Mouse (Mus musculus): ENCODE results near the gene Hesx1.

Hesx1 gene

GRCm38 (mm10) chr14:26994211-26994741, at the start of gene Hesx1:
TSS of gene Hesx1 (plus strand) at chr14:26994416.
- no peak for TF ChIP-seq GATA4 (IDR thresholded peaks at IDR 0.05; ENCODE audit: insufficient replicate concordance, low read length)

- no peak for TF ChIP-seq GATA4 (IDR thresholded peaks at IDR 0.05; ENCODE audit: insufficient replicate concordance, low read length)
Measured at GRCm38 (mm10) chr14:26960518-26960917, 33.7 kb upstream of the Hesx1 start.

- TF ChIP-seq GATA4 (IDR thresholded peaks at IDR 0.05; ENCODE audit: insufficient replicate concordance, low read length): no peak
Measured at GRCm38 (mm10) chr14:26969164-26969563, 25.1 kb upstream of the Hesx1 start.

GRCm38 (mm10) chr14:26969856-26970407, 24.3 kb upstream of the Hesx1 start:
- TF ChIP-seq GATA4 (IDR thresholded peaks at IDR 0.05; ENCODE audit: insufficient replicate concordance, low read length): no peak

- no peak for TF ChIP-seq GATA4 (IDR thresholded peaks at IDR 0.05; ENCODE audit: insufficient replicate concordance, low read length)
Measured at GRCm38 (mm10) chr14:26970439-26970932, 23.7 kb upstream of the Hesx1 start.

GRCm38 (mm10) chr14:26971106-26971789, 23.0 kb upstream of the Hesx1 start, which contains the start of gene Appl1:
TSS of gene Appl1 (minus strand) at chr14:26971232.
- TF ChIP-seq GATA4 (IDR thresholded peaks at IDR 0.05; ENCODE audit: insufficient replicate concordance, low read length): no peak

- no peak for TF ChIP-seq GATA4 (IDR thresholded peaks at IDR 0.05; ENCODE audit: insufficient replicate concordance, low read length)
Measured at GRCm38 (mm10) chr14:26973089-26973488, 21.1 kb upstream of the Hesx1 start.

- TF ChIP-seq GATA4 (IDR thresholded peaks at IDR 0.05; ENCODE audit: insufficient replicate concordance, low read length): no peak
Measured at GRCm38 (mm10) chr14:26975490-26975889, 18.7 kb upstream of the Hesx1 start.

- no peak for TF ChIP-seq GATA4 (IDR thresholded peaks at IDR 0.05; ENCODE audit: insufficient replicate concordance, low read length)
Measured at GRCm38 (mm10) chr14:26976212-26976611, 18.0 kb upstream of the Hesx1 start.

GRCm38 (mm10) chr14:26977500-26977899, 16.7 kb upstream of the Hesx1 start:
- TF ChIP-seq GATA4 (IDR thresholded peaks at IDR 0.05; ENCODE audit: insufficient replicate concordance, low read length): no peak

GRCm38 (mm10) chr14:26979808-26980207, 14.4 kb upstream of the Hesx1 start:
- no peak for TF ChIP-seq GATA4 (IDR thresholded peaks at IDR 0.05; ENCODE audit: insufficient replicate concordance, low read length)

GRCm38 (mm10) chr14:26981021-26981420, 13.2 kb upstream of the Hesx1 start:
- TF ChIP-seq GATA4 (IDR thresholded peaks at IDR 0.05; ENCODE audit: insufficient replicate concordance, low read length): no peak

GRCm38 (mm10) chr14:26981494-26982149, 12.6 kb upstream of the Hesx1 start:
- TF ChIP-seq GATA4 (IDR thresholded peaks at IDR 0.05; ENCODE audit: insufficient replicate concordance, low read length): no peak

- no peak for TF ChIP-seq GATA4 (IDR thresholded peaks at IDR 0.05; ENCODE audit: insufficient replicate concordance, low read length)
Measured at GRCm38 (mm10) chr14:26982150-26982530, 12.1 kb upstream of the Hesx1 start.

- no peak for TF ChIP-seq GATA4 (IDR thresholded peaks at IDR 0.05; ENCODE audit: insufficient replicate concordance, low read length)
Measured at GRCm38 (mm10) chr14:26988694-26989093, 5.5 kb upstream of the Hesx1 start.

GRCm38 (mm10) chr14:26991622-26992021, 2.6 kb upstream of the Hesx1 start:
- no peak for TF ChIP-seq GATA4 (IDR thresholded peaks at IDR 0.05; ENCODE audit: insufficient replicate concordance, low read length)
